Mouse (Mus musculus) ES-CJ7 (cell line): ENCODE data around the gene Pgbd5.
A peak's percentile ranks its signal among the peaks of the same experiment; 100 is the strongest.

Experiments
- DNase-seq: peaks from one replicate; pipeline ENCODE4 v3.0.0; 2011; ENCODE audit warnings: low read depth, low spot score

Gene Pgbd5

DNA sequence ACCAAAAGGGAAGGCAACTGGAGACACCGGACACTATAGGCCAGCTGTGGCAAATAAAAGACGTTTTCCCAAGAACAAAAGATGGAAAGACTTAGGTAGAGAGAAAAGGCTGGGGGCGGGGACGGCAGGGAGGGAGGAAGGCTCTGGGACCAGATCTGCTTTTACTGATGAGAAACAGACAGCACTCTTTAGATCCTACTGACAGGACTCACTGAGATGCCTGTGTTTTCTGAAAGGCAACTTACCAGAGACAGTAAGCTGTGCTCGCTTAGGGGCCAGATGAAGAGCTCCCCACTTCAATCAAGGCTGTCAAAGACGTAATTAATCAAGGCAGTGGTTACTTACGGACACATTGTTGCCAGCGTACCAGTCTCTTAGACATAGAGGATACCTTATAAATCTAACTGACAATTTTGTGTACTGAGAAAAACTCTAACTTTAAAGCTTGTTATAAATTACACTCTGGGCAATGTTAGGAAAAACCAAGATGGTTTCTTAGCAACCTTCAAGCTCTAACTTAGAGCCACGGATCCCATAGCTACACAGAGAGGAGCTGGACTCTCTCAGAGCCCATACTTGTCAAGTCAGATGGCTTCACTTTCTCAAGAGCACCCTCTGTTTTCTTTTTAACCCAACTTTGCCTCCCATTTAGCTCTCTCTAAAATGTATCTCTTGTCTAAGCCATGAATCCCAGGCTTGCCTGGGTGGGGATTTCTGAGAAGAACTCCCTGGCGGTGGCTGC lies 47.0 kb downstream of the Pgbd5 start:
- no peak for DNase-seq

DNA sequence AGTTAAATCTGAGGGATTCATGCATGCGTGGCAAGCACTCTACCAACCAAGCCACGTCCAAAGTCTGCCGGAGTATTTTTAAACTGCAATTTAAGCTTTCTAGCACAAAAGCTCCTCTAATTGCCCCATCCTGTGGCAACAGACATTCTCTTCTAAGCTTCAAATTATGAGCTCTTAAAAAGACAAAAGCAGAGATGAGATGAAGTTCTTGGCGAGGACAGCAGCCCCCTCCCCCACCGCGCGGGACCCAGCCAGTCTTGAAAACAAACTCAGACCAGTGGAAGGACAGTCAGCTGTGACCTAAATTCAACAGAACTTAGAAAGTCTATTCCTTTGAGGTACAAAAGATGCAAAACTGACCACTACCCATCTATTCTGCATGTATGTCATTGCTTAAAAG lies 48.3 kb downstream of the Pgbd5 start:
- DNase-seq, result no peak

DNA sequence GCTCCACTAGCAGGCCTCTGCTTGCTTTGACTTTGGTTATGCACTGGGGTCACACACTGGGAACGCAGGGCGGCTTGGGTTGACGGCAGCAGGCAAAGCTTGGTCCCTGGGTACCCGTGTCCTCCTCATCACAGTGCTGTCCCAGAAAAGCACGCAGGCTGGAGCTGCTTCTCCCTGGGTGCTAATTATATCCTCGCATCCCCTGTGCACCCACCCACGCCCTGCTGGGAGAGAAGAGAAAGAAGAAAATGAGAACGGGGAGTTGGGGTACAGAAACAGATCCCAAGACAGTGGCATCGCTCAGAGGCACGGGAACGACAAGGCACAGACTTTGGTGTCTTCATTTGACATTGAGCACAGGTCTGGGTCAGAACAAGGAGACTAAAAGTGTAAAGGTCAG lies 50.0 kb downstream of the Pgbd5 start:
- DNase-seq, result no peak

DNA sequence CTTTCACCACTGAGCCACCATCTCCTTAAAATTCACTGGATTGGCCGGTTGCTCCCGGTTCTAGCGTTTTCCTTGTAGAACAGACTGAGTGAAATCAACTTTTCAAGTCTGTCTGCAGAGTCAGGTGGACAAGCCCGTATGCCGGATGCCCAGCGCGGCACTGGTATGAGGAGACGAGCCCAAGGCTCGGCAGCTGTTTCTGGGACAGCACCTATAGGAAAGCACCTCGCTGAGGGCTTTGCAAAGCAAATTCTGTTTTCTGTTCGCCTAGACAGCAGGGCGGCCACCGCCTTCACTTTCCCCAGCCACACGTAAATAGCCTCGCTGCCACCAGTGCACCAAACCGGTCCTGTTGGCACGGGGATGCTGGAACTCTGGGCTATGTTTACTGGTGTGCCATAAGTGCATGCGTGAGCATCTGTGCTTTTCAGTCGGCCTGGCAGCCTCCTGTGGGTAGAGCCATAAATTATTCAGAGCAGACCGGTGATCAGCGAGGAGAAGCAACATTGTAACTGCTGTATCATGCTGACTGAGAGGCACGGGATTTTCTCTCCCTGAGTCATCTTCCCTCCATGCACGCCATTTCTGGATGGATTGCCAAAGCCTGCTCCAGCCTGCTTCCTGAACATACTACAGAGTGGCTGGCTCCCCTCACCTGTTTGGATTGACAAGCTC lies 53.1 kb downstream of the Pgbd5 start:
- peak; percentile 54 for DNase-seq

DNA sequence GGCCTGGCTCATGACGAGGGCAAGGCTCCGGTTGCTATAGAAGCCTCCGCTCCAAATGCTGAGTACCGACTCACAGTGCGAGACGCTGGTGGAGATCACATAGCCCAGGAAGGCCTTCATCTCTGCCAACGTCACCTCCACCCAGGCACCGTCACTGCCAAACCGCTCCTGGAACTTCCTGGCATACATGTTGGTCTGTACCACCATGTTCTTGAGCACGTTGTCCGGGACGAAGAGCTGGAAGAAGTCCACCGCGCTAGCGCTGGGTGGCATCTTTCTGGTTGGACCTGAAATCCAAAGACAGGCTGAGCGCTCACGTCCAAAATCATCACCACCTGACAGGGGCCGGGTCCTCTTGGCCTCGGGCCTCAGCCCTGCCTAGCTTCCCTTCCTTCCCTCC lies 55.1 kb downstream of the Pgbd5 start:
- no peak for DNase-seq

DNA sequence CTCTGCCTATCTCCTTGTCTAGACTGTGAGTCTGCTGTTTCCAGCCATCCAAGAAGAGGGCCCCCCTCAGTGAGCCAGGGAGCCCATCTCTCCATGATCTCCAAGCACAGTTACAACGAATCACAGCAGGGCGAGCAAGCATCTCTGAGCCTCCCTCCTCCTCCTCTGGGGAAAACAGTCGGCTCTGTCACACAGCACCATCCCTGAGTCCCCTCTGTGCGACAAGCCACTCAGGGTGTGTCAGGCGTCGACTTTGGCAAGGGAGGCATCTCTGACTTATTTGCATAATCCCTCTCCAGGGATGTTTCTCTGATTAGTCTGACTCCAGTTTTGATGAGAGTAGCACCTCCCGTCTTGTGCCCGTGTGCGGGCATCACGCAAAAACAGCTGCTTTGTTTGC lies 57.2 kb downstream of the Pgbd5 start:
- no peak for DNase-seq

DNA sequence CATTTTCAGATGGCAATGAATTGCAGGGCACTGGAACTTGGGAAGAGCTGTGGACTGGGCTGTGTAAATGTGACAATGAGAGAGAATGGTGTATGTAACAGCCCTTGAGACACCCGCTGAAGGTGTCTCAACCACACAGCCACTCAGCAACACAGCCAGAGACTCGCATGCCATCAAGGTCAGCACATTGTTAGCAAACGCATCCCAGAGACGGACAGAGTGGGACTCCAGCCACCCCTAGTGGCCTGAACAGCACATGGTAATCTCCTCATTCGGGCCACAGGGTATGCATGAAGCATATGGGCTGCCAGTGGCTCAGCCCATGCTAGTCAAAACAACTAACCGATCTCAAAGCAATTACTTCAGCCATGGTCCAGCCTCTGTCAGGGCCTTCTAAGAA lies 60.2 kb downstream of the Pgbd5 start:
- DNase-seq, result no peak

DNA sequence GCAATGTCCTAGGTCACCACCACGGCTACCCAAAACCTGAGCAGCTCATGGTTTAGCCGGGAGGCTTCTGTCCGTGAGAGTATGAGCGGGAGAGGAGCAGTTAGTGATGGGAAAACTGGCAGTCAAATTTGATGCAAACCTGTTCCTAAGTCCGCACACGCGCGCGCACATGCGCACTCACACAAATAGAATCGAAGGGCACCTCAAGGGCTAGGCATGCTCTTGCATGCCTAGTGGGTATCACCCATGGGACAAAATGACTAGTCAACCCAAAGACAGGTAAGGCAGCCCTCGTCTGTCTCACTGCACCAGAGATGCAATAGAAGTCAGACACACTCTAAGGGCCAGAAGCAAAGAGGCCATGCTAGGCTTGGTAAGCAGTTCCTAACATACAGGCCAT lies 63.1 kb downstream of the Pgbd5 start:
- no peak for DNase-seq

DNA sequence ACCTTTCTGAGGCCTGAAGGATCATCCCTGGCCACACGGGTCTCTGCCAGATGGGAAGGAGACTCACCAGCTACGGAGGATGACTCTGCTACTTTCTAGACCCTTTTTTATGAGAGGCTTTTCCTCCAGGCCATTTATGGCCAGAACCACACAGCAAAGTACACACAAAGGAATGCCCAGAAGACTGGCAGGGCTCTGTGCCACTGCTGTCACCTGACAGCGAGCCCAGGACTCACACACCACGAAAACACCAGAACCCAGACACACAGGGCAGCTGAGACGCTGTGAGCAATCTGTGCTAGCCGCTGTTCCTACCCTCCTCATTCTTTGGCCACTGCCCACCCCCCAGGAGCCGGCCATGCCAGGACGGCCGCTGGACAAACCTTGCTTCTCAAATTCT lies 63.7 kb downstream of the Pgbd5 start:
- DNase-seq, result no peak

DNA sequence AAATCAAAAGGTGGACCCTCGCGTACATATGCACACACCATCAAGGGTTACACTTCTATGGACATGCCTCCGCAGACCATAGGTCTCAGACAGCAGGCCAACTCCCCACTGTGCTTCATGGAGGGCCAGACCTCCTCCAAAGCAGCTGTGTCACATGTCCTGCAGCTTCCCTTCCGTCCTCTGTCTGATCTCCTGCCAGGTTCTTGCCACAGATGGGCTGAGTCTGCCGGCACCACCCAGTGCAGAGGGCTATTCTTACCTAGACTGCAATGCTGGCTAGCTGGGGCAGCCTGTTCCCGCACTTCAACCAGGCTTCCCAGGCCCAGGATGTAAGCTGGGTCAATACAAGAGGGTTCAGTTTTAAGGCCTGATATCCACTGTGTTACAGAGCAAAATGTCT lies 64.3 kb downstream of the Pgbd5 start:
- no peak for DNase-seq

DNA sequence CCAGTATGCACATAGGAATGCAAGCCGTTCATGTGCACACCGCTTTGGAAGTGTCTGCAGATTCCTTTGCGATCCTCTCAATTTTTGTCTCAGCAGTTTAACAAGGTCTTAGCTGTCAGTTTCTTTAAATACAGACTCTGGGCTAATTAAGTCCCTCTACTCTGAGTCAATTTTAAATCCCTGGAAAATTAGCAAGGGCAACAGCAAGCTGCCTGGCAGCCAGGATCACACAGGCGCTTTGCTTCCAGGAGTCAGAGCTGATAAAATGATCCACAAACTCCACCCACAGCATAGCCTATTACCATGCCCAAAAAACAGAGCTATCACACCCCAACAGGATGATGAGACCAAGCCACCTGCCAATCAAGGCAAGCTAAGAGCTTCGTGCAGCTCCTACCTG lies 65.7 kb downstream of the Pgbd5 start:
- DNase-seq, result no peak

DNA sequence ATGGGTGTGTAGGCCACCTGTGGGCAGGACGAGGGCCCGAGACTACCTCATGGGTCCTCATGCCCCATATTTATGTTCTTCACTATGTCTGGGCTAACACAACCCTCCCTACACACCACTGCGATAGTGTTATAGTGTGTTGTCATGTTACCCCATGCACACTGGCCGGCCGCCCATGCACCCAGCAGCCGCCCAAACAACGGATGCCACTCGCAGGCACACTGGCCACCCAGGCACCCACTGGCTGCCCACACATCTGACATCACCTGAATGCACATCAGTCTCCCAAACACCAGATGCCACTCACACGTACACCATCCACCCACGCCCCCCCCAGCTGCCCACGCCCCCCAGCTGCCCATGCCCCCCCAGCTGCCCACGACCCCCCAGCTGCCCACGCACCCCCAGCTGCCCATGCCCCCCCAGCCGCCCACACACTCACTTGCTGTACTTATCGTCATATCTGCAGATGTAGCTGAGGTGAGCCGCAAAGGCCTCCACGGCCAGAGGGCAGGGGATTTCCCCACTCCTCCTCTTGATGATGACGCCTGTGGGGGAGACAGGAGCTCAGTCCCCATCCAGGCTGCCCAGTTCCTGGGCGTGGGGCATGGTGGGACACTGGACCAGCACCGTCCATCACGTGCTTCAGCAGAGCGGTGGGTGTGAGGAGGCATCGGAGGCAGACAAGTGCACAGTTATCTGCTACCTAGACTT lies 67.9 kb downstream of the Pgbd5 start:
- DNase-seq, result no peak

DNA sequence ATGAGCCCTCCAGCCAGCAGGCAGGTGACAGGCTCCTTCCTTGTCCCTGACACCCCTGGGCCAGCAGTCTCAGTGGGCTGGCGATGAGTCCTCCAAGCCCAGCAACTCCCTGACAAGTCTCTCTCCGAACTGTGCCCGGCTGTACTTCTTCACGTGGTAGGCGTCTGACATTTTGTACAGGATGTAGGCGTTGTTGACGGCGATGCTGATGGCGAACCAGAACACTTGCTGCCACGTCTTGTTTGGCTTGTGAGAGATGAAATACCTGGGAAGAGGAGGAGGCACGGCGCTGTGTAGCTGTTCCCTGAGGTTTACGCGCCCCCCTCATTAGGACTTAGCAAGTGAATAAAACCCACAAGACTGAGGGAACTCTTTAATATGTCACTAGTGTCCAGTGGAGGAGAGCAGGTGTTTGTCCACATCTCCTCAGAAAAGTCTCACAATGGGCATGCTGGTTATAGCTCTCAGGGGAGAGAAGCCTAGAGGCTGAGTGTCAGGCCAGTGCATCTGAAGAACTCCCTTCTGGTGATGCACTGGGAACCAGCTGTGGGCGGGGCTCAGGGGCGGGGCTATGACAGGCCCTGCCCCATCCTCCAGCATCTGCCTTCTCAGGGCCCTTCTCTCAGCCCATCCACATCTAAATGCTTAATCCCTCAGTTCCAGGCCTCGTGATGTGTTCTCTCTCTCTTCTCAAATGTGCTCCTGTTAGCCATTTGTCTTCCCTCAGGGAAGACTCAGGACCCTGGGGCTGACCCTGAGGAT lies 68.9 kb downstream of the Pgbd5 start:
- DNase-seq, result peak; percentile 49

DNA sequence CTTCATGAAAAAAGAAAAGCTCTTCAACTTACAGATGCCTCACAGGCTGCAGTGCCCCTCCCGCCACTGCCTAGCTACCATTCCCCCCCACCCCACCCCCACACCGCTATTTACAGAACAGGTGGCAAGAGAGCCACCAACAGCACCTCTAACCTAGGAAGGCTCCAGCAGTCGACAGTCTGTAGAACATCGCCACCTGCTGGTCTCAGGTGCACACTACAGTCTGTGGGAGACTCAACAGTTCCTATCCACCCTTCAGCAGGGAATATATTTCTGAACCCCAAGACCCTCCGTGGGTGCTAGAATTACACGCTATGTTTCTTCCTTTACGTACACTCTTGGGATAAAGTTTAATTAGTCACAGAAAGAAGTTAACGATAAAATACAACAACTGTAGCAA lies 71.2 kb downstream of the Pgbd5 start:
- DNase-seq, result peak; percentile 70

DNA sequence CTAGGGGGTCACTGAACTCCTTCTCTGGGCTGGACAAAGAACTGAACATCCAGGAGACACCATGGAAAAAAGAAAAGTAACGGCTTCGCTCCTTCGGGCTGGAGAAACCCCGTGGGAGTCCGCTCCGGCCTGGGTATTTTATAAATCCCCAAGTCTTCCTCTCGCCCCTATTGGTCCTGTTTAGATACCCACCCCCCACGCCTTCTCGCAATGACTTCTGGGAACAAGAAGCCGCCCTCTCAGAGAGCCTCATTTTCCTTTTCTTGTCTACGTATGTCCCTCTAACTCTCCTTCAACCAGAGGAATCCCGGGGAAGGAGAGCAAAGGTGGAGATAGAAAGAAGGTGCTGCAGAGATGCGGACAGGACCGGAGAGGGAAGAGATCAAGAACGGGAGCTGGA lies 76.1 kb downstream of the Pgbd5 start:
- DNase-seq, result peak; percentile 55

DNA sequence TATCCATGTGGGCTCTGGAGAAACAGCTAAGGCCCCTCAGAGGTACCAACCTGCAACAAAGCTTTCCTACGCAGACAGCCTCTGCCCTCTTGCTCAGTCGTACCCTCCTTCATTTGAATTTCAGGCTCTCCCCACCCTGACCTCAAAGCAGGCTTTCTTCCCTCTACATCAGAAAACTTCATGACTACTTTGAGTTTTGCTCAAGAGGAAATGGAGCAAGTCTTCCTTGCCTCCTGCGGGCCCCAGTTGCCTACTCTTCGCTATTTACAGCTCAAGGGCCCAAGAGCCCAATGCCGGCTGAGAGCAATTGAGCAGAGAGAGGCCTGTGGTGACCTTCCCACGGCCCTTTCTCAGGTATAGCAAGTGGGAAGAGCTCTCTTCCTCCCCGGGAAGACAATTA lies 76.9 kb downstream of the Pgbd5 start:
- no peak for DNase-seq

DNA sequence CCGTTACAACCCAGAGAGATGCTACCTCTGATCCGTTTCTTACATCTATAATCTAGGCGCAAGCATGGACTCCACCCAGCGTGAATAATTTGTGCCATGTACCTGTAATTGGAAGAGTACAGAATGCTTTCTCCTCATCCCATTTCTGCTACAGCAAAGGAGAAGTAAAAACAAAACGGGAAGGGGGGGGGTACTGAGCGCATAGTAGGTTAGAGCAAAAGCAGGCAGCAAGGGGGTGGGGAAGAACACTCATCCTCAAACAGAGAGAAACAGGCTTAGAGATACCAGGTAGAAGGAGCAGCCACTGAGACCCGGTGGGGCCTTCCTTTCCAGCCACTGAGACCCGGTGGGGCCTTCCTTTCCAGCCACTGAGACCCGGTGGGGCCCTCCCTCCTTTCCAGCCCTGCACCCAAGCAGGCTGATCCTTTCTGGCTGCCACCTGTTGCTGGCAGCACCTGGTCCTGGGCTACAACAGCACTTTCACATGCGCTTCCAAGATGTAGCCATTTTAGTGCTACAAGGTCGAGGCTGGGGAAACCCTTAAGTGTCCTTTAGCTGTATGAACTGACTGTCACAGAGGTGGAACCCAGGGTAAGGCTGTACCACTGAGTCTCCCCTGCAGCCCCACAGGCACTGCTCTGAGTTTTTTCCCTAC lies 77.6 kb downstream of the Pgbd5 start:
- DNase-seq, result no peak

DNA sequence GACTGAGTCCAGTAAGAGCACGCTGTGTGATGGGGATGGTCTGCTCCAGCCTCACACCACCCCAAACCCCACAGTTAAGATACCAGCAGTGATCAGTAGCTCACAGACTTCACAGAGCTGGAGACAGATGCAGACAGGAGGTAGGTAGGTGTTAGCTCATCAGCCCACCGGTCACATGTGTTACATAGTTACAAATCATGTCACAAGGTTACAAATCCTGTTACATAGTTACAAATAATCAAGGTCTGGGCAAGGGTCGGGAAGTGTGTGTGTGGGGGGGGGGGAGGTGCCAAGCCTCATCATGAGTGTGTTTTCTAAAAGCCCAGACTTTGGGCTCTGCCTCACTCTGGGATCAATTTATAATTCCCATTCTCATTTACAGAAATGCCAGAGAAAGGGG lies 78.5 kb downstream of the Pgbd5 start:
- no peak for DNase-seq

DNA sequence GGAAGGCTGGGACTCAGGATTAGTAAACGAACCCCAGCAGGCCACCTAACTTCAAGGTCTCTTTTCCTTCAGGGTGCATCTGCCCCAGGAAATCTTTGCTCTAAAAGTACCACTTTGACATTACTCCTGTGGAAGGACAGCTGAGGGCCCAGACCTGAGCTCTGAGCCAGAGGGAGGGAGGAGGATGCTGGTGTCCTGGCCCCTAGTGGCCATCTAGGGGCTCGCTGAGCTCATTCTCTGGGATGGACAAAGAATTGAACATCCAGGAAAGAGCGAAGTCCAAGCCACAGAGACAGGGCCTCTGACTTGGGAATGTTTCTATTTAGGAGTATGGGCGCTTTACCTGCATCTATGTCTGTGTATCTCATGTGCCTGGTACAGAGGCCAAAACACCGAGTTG lies 87.8 kb downstream of the Pgbd5 start:
- no peak for DNase-seq

DNA sequence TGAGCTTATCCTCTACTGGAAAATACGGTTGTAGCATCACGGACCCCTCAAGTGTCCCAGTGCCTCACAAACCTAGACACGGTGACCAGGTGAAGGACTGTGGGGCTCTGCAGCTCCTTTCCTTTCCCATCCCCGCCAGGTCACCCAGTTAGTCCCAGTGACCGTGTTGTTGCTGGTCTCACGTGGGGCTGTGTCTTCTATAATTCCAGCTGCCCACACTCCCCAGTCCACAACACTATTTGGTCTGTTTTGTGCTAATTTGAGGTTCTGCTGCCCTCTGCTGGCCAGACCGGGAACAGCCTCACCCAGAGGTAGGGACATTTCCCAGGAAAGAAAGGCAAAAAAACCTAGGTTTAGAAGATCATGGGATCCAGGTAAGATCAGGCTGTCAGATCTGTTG lies 89.8 kb downstream of the Pgbd5 start:
- peak; percentile 55 for DNase-seq

DNA sequence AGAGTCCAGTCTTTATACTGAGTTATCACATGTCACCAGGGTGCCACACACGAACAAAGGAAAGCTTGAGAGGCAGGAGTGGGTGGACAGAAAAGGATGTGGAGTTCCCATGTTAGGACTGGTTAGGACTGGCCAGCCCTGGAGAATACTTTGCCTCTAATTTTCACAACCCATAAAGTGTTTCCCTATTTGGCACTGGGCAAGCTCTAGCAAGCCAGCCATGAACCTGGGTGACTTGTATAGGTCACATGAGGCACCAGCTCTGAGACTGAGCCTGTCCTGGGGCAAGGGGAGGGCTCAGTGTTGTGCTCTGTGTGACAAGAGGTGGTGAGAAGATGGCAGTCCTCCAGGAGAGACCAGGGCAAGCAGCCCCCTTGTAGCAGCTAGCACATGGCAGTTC lies 91.4 kb downstream of the Pgbd5 start:
- DNase-seq, result no peak
